Mouse (Mus musculus) forebrain, embryonic 13.5 days (tissue): ENCODE measurements at regions not wholly inside any gene's neighbourhood (a gene's known extent, or its start where the extent isn't known, plus 50 kb on each side); places are given as distances from the start of the nearest gene placed in this dataset.

Experiments
- ATAC-seq: fragments of 200-750 bp; cut with Nextera tagmentation; 2 replicates; pipeline ENCODE4 v1.8.0; 2017
- H3K27ac ChIP-seq: fragments of 300-500 bp; sonication (generic); 2 replicates; pipeline ENCODE4 v1.5.1; 2015; ENCODE audit warnings: inconsistent platforms, mild to moderate bottlenecking, moderate library complexity
- H3K27me3 ChIP-seq: fragments of 300-500 bp; sonication (generic); 2 replicates; pipeline ENCODE4 v1.6.1; 2015; ENCODE audit warnings: mild to moderate bottlenecking, inconsistent platforms
- H3K36me3 ChIP-seq: fragments of 300-500 bp; sonication (generic); 2 replicates; pipeline ENCODE4 v1.6.1; 2015; ENCODE audit warnings: mild to moderate bottlenecking, inconsistent platforms; ENCODE audit not compliant: poor library complexity, severe bottlenecking
- H3K4me1 ChIP-seq: fragments of 300-500 bp; sonication (generic); 2 replicates; pipeline ENCODE4 v1.6.1; 2015; ENCODE audit warnings: inconsistent platforms
- H3K4me2 ChIP-seq: fragments of 300-500 bp; sonication (generic); 2 replicates; pipeline ENCODE4 v1.6.1; 2015; ENCODE audit warnings: inconsistent platforms, mild to moderate bottlenecking, moderate library complexity
- H3K4me3 ChIP-seq: fragments of 300-500 bp; sonication (generic); 2 replicates; pipeline ENCODE4 v1.5.1; 2015; ENCODE audit warnings: mild to moderate bottlenecking, inconsistent platforms
- H3K9ac ChIP-seq: fragments of 300-500 bp; sonication (generic); 2 replicates; pipeline ENCODE4 v1.6.1; 2015; ENCODE audit warnings: mild to moderate bottlenecking, inconsistent platforms
- H3K9me3 ChIP-seq: fragments of 300-500 bp; sonication (generic); replicated peaks from 2 replicates; pipeline ENCODE4 v1.6.1; 2016; ENCODE audit warnings: inconsistent platforms
- WGBS: fragments of 180-500 bp; shearing (Covaris S2); methylation state at CpG from one replicate; pipeline ENCODE4 v1.1.7; 2015; 5-methylcytosine and 5-hydroxymethylcytosine counted together

- 64% methylated on average over 3 of the region's 3 CpGs for WGBS
- Histone ChIP-seq H3K4me1 (no peaks in the 10 kb centered on the region), H3K4me2 (no peak overlapping the region), H3K9ac (no peak overlapping the region), H3K27ac (no peak overlapping the region), H3K9me3 (no peaks in the 10 kb centered on the region), H3K36me3 (no peaks in the 10 kb centered on the region), H3K4me3 (no peak overlapping the region), H3K27me3 (no peaks in the 10 kb centered on the region)
- peak; percentile 59; the same call in 1 of the 2 replicates for ATAC-seq
Measured at GRCm38 (mm10) chr11:12521286-12521685, 56.5 kb upstream of the Cobl start.

DNA sequence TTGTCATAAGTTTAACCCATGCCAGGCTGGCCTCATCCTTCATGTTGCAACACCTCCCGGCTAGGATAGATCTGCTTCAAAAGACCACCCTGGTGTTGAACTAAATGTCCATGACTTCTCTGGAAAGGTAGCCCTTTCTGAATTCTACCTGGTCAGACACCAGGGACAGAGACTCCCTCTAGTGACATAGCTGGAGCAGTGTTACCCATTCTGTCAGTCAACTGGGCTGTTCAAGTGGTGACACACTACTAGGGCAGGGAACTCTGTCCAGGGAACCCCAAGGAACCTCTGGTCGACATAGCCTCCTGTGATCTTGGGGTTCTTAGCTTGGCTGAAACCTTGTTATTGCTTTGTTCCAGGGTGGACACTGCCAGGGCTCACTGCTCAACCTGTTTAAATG, 51.6 kb upstream of the Cobl start:
- Histone ChIP-seq H3K27me3 (no peaks in the 10 kb centered on the region), H3K27ac (no peak overlapping the region), H3K9ac (no peak overlapping the region), H3K4me2 (no peak overlapping the region), H3K4me1 (no peaks in the 10 kb centered on the region), H3K36me3 (no peaks in the 10 kb centered on the region), H3K9me3 (no peaks in the 10 kb centered on the region), H3K4me3 (no peak overlapping the region)
- 90% methylated on average over 2 of the region's 2 CpGs for WGBS
- ATAC-seq, result no peak
